Mouse (Mus musculus) forebrain, embryonic 12.5 days (tissue): ENCODE results near the gene Prelp. TPM values are rescaled to one million over a fixed set of nuclear protein-coding genes. Genes with fewer than 3 reads are reported as not detected.
"Not testable (repeated sequence)": the region's sequence is repeated elsewhere in the genome, so short reads cannot be mapped to it uniquely, and the experiment has no call there.

ENCODE experiments used
- ATAC-seq: fragments of 200-750 bp; cut with Nextera tagmentation; 2 replicates; pipeline ENCODE4 v1.8.0; 2017; ENCODE audit warnings: moderate TSS enrichment; ENCODE audit not compliant: low FRiP score
- H3K27ac ChIP-seq: fragments of 300-500 bp; sonication (generic); 2 replicates; pipeline ENCODE4 v1.5.1; 2016; ENCODE audit warnings: mild to moderate bottlenecking
- H3K27me3 ChIP-seq: fragments of 300-500 bp; sonication (generic); 2 replicates; pipeline ENCODE4 v1.6.1; 2016; ENCODE audit warnings: mild to moderate bottlenecking
- H3K36me3 ChIP-seq: fragments of 300-500 bp; sonication (generic); replicated peaks from 2 replicates; pipeline ENCODE4 v1.6.1; 2016; ENCODE audit warnings: mild to moderate bottlenecking
- H3K4me1 ChIP-seq: fragments of 300-500 bp; sonication (generic); 2 replicates; pipeline ENCODE4 v1.6.1; 2016
- H3K4me2 ChIP-seq: fragments of 300-500 bp; sonication (generic); 2 replicates; pipeline ENCODE4 v1.6.1; 2016; ENCODE audit warnings: mild to moderate bottlenecking, moderate library complexity
- H3K4me3 ChIP-seq: fragments of 300-500 bp; sonication (generic); replicated peaks from 2 replicates; pipeline ENCODE4 v1.5.1; 2016; ENCODE audit warnings: mild to moderate bottlenecking
- H3K9ac ChIP-seq: fragments of 300-500 bp; sonication (generic); 2 replicates; pipeline ENCODE4 v1.6.1; 2016; ENCODE audit warnings: mild to moderate bottlenecking
- H3K9me3 ChIP-seq: fragments of 300-500 bp; sonication (generic); 2 replicates; pipeline ENCODE4 v1.6.1; 2016
- WGBS: fragments of 180-500 bp; shearing (Covaris S2); methylation state at CpG from one replicate; pipeline ENCODE4 v1.1.7; 2016; 5-methylcytosine and 5-hydroxymethylcytosine counted together
- polyA plus RNA-seq: library from polyadenylated mRNA; unstranded; fragments of >200 nt; fragmentation: Nextera tagmentation; extraction: Ambion mirVana; gene quantifications from 2 replicates; pipeline ENCODE4 v1.2.1, GENCODE M21; 2016

Prelp gene
- 2.0 and 2.1 TPM in 2 replicates for polyA plus RNA-seq

GRCm38 (mm10) chr1:133921304-133921751, at the start of gene Prelp:
Prelp (minus strand) TSS chr1:133921414.
- H3K4me1 ChIP-seq = peaks cover 36% of the 10 kb centered on the region
- peak within 1 kb of the TSS; percentile 16; the same call in 1 of the 2 replicates for H3K27ac ChIP-seq
- H3K4me3 ChIP-seq = no peak within 1 kb of the TSS
- H3K9me3 ChIP-seq = no peaks in the 10 kb centered on the region
- H3K27me3 ChIP-seq = peaks cover 11% of the 10 kb centered on the region
- H3K4me2 ChIP-seq = peak within 1 kb of the TSS; percentile 11
- 7% methylated on average over 8 of the region's 8 CpGs for WGBS
- H3K9ac ChIP-seq = no peak within 1 kb of the TSS
- no peaks in the 10 kb centered on the region for H3K36me3 ChIP-seq
- no peak for ATAC-seq

DNA sequence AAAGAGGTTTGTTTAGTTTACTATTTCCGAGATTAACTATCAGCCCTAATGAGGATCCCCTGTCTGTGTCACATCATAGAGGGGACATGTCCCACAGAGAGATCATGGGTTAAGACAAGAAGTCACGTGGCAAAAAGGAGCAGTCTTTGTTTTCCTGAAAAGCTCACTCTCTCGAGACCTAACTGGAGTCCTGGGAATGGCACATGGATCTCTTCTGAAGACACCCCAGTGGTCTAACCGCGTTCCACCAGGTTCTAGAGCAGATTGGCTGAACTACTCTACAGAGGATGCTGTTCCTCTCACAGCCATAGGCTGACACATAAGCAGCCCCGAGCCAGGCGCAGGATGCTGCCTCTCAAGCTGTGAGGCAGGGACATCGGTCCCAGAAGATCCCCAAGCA, 48.2 kb upstream of the Prelp start:
- no peak overlapping the region for H3K27ac ChIP-seq
- peaks cover 13% of the 10 kb centered on the region; the same call in 1 of the 2 replicates for H3K4me1 ChIP-seq
- WGBS = 81% methylated on average over 8 of the region's 8 CpGs
- no peak overlapping the region for H3K9ac ChIP-seq
- ATAC-seq = no peak
- H3K9me3 ChIP-seq = no peaks in the 10 kb centered on the region
- H3K27me3 ChIP-seq = no peaks in the 10 kb centered on the region
- H3K4me2 ChIP-seq = no peak overlapping the region
- no peak overlapping the region for H3K4me3 ChIP-seq
- no peaks in the 10 kb centered on the region for H3K36me3 ChIP-seq

GRCm38 (mm10) chr1:133968788-133969325, 47.6 kb upstream of the Prelp start:
- Histone ChIP-seq H3K27ac (no peak overlapping the region), H3K4me1 (peaks cover 11% of the 10 kb centered on the region; the same call in 1 of the 2 replicates), H3K9ac (no peak overlapping the region), H3K27me3 (no peaks in the 10 kb centered on the region), H3K36me3 (no peaks in the 10 kb centered on the region), H3K4me3 (no peak overlapping the region), H3K4me2 (no peak overlapping the region), H3K9me3 (no peaks in the 10 kb centered on the region)
- ATAC-seq = no peak
- WGBS = 74% methylated on average over 4 of the region's 4 CpGs

DNA sequence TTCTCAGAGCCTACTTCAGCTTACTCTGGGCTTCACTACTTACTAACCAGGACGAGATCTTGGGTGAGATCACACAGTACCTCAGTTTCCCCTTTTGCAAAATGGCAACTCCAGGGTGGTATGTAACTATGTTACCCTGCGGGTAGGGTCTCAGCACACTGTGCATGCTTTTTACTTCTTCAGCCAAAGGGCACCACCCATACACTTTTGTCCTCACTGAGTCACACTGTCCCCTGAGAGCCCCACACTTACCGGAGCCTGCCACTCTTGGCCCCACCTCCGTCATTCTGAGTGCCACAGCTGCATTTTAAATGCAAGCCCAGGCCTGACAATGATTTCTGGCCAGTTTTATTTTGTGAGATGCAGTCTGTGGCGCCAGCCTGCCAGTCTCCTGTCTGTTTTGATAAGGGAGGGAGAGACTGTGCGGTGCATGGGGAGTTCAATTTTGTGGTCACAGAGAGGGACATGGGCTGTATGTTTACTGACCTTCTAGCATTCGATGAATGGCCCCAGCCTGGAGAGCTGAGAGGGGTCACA, 46.3 kb upstream of the Prelp start:
- Histone ChIP-seq H3K9ac (no peak overlapping the region), H3K36me3 (no peaks in the 10 kb centered on the region), H3K27ac (no peak overlapping the region), H3K27me3 (no peaks in the 10 kb centered on the region), H3K4me1 (no peaks in the 10 kb centered on the region), H3K4me2 (no peak overlapping the region), H3K9me3 (no peaks in the 10 kb centered on the region), H3K4me3 (no peak overlapping the region)
- WGBS = 78% methylated on average over 7 of the region's 7 CpGs
- no peak for ATAC-seq

DNA sequence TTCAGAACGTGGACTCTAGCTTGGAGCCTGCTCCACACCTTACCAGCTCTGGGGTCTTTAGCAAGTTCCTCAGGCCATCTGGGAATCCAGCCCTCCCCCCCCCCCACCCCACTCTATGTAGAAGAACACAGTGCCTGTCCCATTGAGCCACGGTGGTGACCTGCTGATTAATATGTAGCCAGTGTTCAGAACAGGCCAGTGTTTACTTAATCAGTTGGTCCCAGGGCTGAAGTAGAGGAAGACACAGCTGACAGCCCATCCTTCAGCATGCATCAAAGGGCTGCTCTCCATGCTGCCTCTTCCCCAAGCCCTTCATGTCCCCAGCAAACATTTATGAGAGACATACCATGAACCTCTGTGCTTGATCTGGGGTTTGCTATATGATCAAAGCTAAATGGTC, 44.8 kb upstream of the Prelp start:
- WGBS = 82% methylated on average over 2 of the region's 2 CpGs
- Histone ChIP-seq H3K4me1 (peaks cover 9% of the 10 kb centered on the region), H3K27ac (no peak overlapping the region), H3K9me3 (no peaks in the 10 kb centered on the region), H3K9ac (no peak overlapping the region), H3K27me3 (peaks cover 4% of the 10 kb centered on the region; the same call in 1 of the 2 replicates), H3K4me3 (no peak overlapping the region), H3K36me3 (no peaks in the 10 kb centered on the region), H3K4me2 (no peak overlapping the region)
- no peak for ATAC-seq

DNA sequence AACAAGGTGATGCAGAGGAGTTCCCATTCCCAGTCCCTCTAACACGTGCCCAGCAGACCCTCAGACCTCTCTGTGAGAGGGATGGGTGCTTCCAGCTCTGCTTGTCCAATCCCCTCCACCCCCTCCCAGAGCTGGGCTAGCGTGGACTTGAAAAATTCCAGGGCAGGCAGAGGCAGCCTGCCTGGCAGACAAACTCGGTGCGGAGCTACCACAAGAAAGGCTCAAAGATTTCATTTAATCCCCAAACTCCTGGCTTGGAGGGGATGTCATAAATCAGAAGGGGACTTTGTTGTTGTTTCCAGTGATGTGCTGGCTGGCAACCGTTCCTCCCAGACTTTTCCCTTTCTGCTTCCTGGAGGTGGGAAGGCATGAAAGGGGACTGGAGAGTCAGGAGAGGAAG, 44.1 kb upstream of the Prelp start:
- H3K9ac ChIP-seq = no peak overlapping the region
- no peak overlapping the region for H3K4me2 ChIP-seq
- no peaks in the 10 kb centered on the region for H3K36me3 ChIP-seq
- H3K27me3 ChIP-seq = peaks cover 4% of the 10 kb centered on the region; the same call in 1 of the 2 replicates
- no peak overlapping the region for H3K4me3 ChIP-seq
- WGBS = 60% methylated on average over 5 of the region's 5 CpGs
- peaks cover 9% of the 10 kb centered on the region for H3K4me1 ChIP-seq
- no peaks in the 10 kb centered on the region for H3K9me3 ChIP-seq
- H3K27ac ChIP-seq = no peak overlapping the region
- no peak for ATAC-seq

DNA sequence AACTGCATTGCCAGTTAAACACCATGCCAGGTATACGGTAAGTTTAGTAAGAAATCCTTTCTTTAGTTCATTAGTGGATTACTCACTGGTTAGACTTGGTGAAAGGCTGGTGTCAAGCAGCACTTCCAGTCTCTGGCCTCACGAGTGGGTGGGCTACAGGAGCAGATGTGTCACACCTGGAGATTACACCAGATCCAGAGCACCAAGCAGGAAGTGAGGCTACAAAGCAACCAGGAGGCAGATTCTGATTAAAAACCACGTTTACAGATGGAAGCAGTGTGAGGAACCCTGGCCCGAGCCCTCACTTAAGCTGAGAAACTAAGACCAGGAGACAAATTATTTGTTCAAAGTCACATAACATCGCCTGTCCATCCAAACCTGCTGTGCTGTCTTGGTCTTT, 43.5 kb upstream of the Prelp start:
- Histone ChIP-seq H3K4me2 (no peak overlapping the region), H3K27me3 (peaks cover 4% of the 10 kb centered on the region; the same call in 1 of the 2 replicates), H3K27ac (no peak overlapping the region), H3K4me1 (peaks cover 9% of the 10 kb centered on the region), H3K4me3 (no peak overlapping the region), H3K36me3 (no peaks in the 10 kb centered on the region), H3K9ac (no peak overlapping the region), H3K9me3 (no peaks in the 10 kb centered on the region)
- no peak for ATAC-seq
- 77% methylated on average over 5 of the region's 5 CpGs for WGBS

DNA sequence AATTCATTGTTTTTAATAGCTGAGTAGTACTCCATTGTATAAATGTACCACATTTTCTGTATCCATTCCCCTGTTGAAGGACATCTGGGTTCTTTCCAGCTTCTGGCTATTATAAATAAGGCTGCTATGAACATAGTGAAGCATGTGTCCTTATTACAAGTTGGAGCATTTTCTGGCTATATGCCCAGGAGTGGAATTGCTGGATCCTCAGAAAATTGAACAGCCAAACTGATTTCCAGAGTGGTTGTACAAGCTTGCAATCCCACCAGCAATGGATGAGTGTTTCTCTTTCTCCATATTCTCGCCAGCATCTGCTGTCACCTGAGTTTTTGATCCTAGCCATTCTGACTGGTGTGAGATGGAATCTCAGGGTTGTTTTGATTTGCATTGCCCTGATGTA, 42.4 kb upstream of the Prelp start:
- not testable (repeated sequence) for H3K9ac ChIP-seq, H3K4me1 ChIP-seq, H3K36me3 ChIP-seq, H3K27ac ChIP-seq, H3K4me2 ChIP-seq, H3K9me3 ChIP-seq, H3K4me3 ChIP-seq, ATAC-seq, H3K27me3 ChIP-seq
- 94% methylated on average over 1 of the region's 1 CpGs for WGBS

GRCm38 (mm10) chr1:133963128-133963527, 41.9 kb upstream of the Prelp start:
- 91% methylated on average over 3 of the region's 3 CpGs for WGBS
- H3K4me3 ChIP-seq, H3K27ac ChIP-seq, H3K9me3 ChIP-seq, ATAC-seq, H3K36me3 ChIP-seq, H3K9ac ChIP-seq, H3K27me3 ChIP-seq, H3K4me2 ChIP-seq, H3K4me1 ChIP-seq: not testable (repeated sequence)

- ATAC-seq = peak; percentile 51; the same call in 1 of the 2 replicates
- H3K9me3 ChIP-seq = no peaks in the 10 kb centered on the region
- H3K9ac ChIP-seq = no peak overlapping the region
- H3K4me2 ChIP-seq = peak overlapping the region; percentile 21
- no peak overlapping the region for H3K27ac ChIP-seq
- H3K4me1 ChIP-seq = peaks cover 9% of the 10 kb centered on the region
- no peak overlapping the region for H3K4me3 ChIP-seq
- H3K27me3 ChIP-seq = peaks cover 4% of the 10 kb centered on the region; the same call in 1 of the 2 replicates
- H3K36me3 ChIP-seq = no peaks in the 10 kb centered on the region
- WGBS = 12% methylated on average over 18 of the region's 18 CpGs
These were observed 40.3 kb upstream of the Prelp start for GRCm38 (mm10) chr1:133961281-133962134.

- H3K36me3 ChIP-seq = no peaks in the 10 kb centered on the region
- H3K4me2 ChIP-seq = no peak overlapping the region
- no peak overlapping the region for H3K4me3 ChIP-seq
- H3K27ac ChIP-seq = no peak overlapping the region
- no peak for ATAC-seq
- peaks cover 9% of the 10 kb centered on the region for H3K4me1 ChIP-seq
- H3K27me3 ChIP-seq = peaks cover 4% of the 10 kb centered on the region; the same call in 1 of the 2 replicates
- no peaks in the 10 kb centered on the region for H3K9me3 ChIP-seq
- WGBS = 86% methylated on average over 5 of the region's 5 CpGs
- H3K9ac ChIP-seq = no peak overlapping the region
These were observed 38.3 kb upstream of the Prelp start for GRCm38 (mm10) chr1:133959521-133959920.

DNA sequence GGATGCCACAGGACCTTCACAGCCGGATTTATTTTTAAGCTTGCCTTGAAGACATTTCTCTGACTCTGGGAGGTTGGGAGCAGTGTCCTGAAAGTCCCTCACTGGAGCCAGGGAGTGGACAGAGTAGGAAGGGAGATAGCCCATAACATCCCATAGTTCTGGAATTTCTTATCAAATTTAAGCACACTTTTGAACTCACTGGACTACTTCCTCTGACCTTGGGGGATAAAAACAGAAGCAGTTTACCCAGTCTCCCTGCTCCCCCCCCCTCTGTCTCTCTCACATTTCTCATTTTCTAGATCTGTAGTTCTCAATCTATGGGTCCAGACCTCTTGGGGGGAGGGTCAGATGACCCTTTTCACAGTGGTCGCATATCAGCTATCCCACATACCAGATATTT, 32.8 kb upstream of the Prelp start:
- Histone ChIP-seq H3K9ac (no peak overlapping the region), H3K36me3 (no peaks in the 10 kb centered on the region), H3K27ac (no peak overlapping the region), H3K9me3 (no peaks in the 10 kb centered on the region), H3K4me3 (no peak overlapping the region), H3K4me1 (0 out of 2 replicates have a peak, but pooled peaks cover 5% of the 10 kb centered on the region), H3K27me3 (0 out of 2 replicates have a peak, but pooled peaks cover 4% of the 10 kb centered on the region), H3K4me2 (no peak overlapping the region)
- no peak for ATAC-seq
- 70% methylated on average over 2 of the region's 2 CpGs for WGBS
